Mouse (Mus musculus): ENCODE data around the gene Kif26b.

Gene Kif26b

DNA sequence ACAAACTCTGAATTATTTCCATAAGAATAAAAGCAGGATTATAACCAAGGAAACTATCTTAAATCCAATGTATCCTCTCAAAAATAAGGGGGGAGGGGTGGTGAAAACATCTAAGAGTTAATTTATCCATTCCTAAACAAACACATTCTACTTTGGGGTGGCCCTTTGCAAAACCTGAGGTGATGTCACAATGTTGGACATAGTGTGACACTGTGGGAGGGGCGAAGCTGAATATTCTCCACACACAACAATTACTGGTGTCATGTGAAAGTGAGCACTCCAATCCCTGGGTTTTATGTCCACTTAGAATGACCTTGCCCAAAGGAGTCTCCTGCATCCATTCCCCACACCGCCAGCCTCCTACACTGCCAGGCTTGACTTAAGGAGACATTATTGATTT is 408.1 kb downstream of the Kif26b start:
- DNase-seq = no peak

DNA sequence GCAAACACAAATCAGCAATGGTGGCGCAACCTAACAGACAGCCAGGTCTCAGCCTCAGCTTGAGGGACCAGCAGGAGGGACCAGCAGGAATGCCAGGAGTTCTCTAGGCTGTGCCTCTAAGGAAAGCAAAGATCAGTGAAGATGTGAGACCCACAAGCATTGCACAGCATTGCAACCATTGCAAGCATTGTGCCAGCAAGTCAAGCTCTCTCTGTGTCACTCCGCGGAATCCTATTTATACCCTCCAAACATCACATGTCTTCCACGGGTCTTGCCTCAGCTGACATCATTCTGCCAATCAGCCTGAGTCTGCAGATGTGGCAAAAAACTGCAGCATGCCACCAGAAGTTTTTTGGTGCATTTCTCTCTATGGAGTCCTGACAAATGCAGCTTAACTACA is 411.4 kb downstream of the Kif26b start:
- no peak for DNase-seq

DNA sequence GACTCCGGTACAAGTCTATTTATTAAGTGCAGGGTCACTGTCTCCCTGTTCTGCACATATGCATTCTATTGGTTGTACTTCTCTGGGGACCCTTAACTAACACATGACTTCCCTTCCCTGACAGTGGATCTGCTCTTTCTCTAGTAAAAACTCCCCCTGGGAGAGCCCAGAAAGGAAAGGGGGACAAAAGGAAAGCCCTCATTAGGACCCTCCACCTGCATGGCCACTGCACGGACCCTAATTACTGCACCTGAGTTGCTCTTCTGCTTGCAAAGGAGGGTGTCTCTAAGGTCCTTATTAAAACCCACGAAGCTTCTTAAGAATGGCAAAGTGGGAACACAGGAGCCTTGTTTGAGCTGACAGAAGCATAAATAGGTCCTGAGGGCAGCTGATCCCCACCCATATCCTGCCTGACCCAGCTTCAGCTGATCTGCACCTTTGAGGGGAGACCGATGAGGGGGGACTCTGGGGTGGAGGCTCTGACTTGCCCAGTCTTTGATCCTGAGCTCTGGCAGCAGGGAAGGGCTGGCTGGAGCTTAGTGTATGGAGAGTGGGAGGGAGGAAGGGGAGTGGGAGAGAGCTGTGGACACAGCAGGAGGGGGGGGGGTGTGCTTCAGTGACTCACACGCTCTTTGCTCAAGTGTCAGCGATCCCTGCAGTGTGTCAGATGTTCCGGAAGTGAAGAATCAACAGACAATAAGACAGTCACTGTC is 413.5 kb downstream of the Kif26b start:
- no peak for DNase-seq

DNA sequence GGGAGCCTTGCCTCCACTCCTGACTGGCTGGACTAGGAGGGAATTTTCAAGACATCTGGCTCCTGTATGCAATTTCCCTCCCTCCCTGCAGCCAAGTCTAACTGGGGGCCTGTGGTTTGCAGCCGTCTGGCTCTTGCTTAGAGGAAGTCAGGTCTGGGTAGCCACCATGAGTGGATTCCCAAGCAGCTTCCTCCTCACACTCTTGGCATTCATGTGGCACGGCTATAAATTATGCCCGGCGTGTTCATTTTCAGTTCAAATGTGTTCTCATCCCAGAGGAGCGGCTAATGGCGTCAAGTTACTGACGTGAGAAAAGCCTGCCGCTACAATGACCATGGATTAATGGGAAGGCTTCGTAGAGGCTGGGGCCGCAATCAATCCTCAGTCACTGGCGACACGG is 424.0 kb downstream of the Kif26b start:
- DNase-seq = no peak

DNA sequence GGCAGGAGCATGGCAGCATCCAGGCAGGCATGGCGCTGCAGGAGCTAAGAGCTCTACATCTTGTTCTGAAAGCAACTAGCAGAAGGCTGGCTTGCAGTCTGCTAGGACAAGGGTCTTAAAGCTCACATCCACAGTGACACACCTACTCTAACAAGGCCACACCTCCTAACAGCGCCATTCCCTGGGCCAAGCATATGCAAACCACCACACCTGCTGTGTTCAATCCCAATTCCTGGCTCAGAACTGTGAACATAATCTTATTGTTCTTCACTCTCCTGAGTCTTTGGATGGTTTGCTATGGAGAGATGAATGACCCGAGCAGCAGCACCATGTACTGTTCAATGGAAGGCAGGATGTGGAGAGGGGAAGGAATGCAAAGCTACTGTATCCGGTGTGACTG is 429.7 kb downstream of the Kif26b start:
- DNase-seq = no peak

DNA sequence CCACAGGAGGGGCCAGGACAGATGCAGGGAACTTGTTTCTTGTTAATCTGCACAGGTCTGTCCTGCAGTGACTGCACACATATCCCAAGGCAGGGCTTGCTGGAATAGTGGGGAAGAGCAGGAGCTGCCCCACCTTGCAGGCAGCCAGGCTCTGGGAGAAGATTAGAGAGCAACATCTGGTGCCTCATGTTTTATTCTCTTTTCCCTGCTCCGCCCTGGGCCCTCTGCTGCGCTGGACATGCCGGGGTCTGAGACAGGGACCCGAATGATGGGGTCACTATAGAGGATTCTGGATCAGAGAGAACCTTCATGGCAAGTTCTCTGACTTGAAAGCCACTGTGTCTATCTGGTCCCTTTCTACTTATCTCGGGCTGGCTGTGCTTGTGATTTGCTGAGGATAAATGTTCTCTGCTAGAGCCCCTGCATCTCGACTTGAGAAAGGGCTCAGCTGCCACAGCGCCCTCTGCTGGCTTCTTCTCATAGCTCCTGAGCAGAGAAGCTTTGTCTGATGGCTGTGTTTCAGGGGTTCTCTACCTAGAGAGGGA is 431.2 kb downstream of the Kif26b start:
- DNase-seq = peak; percentile 74

DNA sequence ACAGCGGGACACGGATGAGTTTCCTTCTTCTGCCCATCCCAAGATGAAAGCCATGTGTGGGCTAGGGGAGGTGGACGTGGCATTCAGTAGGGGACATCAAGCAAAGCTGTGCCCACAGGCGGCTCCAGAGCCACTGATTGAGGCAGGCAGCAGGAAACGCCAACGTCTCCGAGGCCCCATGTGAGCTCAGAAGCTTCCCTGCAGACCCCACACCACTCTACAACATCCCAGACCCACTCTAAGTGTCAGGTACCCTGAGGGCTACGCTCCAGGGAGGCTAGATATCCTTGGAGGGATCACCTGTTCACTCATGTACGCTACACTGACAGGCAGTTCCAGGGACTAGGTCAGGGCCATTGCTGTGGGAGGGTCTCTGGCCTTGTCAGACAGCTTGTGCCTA is 432.7 kb downstream of the Kif26b start:
- no peak for DNase-seq

DNA sequence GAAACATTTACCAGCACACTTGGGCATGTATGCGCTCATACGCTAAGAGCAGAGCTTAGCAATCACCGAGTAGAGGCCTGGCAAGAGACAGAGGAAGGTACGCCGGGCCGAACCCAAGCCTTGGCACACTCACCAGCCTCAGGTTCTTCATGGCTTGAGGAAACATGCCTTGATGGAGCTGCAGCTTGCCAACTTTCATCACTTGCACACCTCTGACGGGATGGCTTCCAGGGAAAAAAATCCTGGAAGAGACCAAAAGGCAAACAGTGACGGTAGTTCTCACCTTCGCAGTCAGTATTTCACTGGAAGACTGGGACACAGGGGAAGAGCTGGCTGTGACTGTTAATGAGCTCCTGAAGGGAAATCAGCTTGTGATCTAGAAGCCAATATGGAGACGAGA is 443.1 kb downstream of the Kif26b start:
- DNase-seq = no peak

DNA sequence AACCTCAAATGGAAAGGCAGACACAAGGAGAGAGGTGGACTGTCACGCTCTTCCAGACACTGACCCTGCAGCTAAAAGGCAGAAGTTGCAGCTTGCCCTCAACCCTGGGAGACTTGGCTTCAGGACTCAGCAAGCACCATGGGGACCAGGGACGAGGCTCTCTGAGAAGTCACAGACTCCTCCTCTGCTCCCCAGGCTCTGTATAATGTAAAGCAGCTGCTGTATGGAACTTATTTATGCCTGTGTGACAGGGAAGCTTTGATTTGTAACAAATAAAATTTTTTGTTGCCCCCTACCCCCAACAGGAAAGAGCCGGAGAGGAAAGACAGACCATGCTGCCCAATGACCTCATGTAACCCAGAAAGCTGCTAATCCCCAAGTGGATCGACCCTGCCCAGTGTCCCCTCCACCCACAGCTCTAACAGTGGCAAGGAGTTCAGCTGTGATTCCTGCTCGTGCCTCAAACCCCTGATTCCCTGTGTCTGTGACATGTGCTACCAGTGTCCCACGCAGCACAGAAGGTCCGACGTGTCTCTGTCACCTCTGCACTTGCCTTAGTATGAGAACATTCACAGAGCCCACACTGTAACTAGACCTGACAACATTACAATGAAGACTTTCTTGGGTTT is 449.8 kb downstream of the Kif26b start:
- no peak for DNase-seq

DNA sequence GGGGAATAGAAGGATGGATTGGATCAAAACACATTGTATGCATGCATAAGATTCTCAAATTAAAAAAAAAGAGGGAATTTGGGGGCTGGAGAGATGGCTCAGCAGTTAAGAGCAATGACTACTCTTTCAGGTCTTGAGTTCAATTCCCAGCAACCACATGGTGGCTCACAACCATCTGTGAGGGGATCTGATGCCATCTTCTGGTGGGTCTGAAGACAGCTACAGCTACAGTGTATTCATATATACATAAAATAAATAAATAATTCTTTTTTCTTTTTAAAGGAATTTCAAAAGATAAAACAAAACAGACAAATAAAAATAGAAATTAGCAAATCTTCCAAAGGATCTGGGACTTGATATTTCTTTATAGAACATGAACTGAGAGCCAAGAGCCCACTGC is 451.3 kb downstream of the Kif26b start:
- no peak for DNase-seq

DNA sequence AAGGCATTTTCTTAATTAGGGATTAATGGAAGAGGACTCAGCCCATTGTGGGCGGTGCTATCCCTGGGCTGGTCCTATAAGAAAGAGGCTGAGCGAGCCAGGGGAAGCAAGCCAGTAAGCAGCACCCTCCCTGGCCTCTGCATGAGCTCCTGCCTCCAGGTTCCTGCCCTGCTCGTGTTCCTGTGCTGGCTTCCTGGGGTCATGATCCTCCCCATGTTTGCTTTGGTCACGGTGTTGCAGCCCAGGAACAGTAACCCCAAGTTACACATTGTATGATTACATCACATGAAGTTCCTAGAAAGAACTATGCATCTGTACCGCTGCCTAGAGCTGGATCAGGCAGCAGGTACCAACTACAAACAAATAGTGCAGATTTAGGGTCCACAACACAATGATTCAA is 452.7 kb downstream of the Kif26b start:
- DNase-seq = no peak

DNA sequence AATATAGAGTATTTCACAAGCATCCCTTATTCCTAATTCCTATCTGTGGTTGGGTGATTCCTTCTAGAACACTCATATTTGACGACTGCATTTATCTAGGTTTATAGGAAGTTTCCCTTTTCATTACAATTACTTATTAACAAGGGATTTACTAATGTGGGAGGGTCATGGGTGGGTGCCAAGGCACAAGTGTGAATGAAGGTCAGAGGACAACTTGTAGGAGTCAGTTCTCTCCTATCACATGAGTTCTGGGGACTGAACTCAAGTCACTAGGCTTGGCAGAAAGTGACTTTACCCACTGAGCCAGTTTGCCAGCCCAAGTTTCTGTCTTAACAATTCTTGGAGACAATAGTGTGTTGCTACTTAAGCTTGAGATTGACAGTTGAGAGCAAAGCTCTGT is 459.3 kb downstream of the Kif26b start:
- peak; percentile 63 for DNase-seq
